Mouse (Mus musculus): ENCODE measurements at regions not wholly inside any gene's neighbourhood (a gene's known extent, or its start where the extent isn't known, plus 50 kb on each side); places are given as distances from the start of the nearest gene placed in this dataset.

- H3K4me3 ChIP-seq: no peak overlapping the region
- no peaks in the 10 kb centered on the region for H3K36me3 ChIP-seq (ENCODE audit: control insufficient read depth, insufficient read depth)
- no peak overlapping the region for H3K4me2 ChIP-seq (ENCODE audit: low read depth)
- no peaks in the 10 kb centered on the region for H3K79me2 ChIP-seq (ENCODE audit: control insufficient read depth, insufficient read depth)
- TF ChIP-seq MYOD1 (IDR thresholded peaks at IDR 0.05; ENCODE audit: control insufficient read depth in 1 of 3, insufficient read length in 2 of 3, low read depth in 2 of 3): no peak
- TF ChIP-seq MAX (IDR thresholded peaks at IDR 0.05; ENCODE audit: low read depth): no peak
- TF ChIP-seq E2F4 (IDR thresholded peaks at IDR 0.05; ENCODE audit: insufficient read depth): no peak
- no peak for TF ChIP-seq CEBPB (IDR thresholded peaks at IDR 0.05; ENCODE audit: insufficient read depth, poor library complexity, severe bottlenecking)
- no peak for TF ChIP-seq TCF12 (IDR thresholded peaks at IDR 0.05; ENCODE audit: insufficient read depth, poor library complexity, severe bottlenecking)
- TF ChIP-seq SRF (IDR thresholded peaks at IDR 0.05; ENCODE audit: control insufficient read depth, insufficient read length, low read depth): no peak
- no peak for TF ChIP-seq TCF3 (IDR thresholded peaks at IDR 0.05; ENCODE audit: insufficient read length, low read depth)
- TF ChIP-seq MYOG (IDR thresholded peaks at IDR 0.05; ENCODE audit: control insufficient read depth in 1 of 3, insufficient read depth in 1 of 3, insufficient read length in 2 of 3, low read depth in 2 of 3): no peak
- TF ChIP-seq REST (IDR thresholded peaks at IDR 0.05; ENCODE audit: insufficient read depth, insufficient read length): no peak
- no peak for TF ChIP-seq POLR2AphosphoS2 (IDR thresholded peaks at IDR 0.05; ENCODE audit: insufficient read length, low read depth)
- no peak for TF ChIP-seq USF1 (IDR thresholded peaks at IDR 0.05; ENCODE audit: low read depth)
- no peak for TF ChIP-seq POLR2A (IDR thresholded peaks at IDR 0.05; ENCODE audit: insufficient read length, low read depth)
- H3K27me3 ChIP-seq (ENCODE audit: control insufficient read depth, insufficient read depth, insufficient read length): no peaks in the 10 kb centered on the region
- H3ac ChIP-seq (ENCODE audit: control insufficient read depth, insufficient read length): no peak overlapping the region
Observed at GRCm38 (mm10) chr6:148500251-148501179, 56.3 kb upstream of the Tmtc1 start.
